18 mouse cellular contexts compared by ENCODE assay signal in genomic region chr3:103709470-103710040, GRCm38 (mm10).
"Had no signal": no experiment of that assay in that cellular context is flagged by ENCODE, and none has a peak within 500 bp of the region (broad histone marks: within the 10 kb centered on the region; RNA-seq: fewer than 3 reads in every experiment).

No protein-coding gene starts in this region.

- ATAC-seq: forebrain, embryonic 13.5 days; forebrain, embryonic 14.5 days; forebrain, embryonic 15.5 days; forebrain, embryonic 16.5 days; forebrain, postnatal 0 days had no signal

- DNase-seq: cerebellum, adult 2 months; cerebellum, adult 8-10 months; cerebellum, adult 9-10 months; cerebellum, adult 9-11 months; cerebellum, postnatal 25 days; cerebellum, postnatal 36 days; embryo, embryonic 11 days; forebrain, postnatal 0 days; gastrocnemius, adult 2 months; gastrocnemius, postnatal 10 days; gastrocnemius, postnatal 14 days; gastrocnemius, postnatal 25 days; gastrocnemius, postnatal 36 days; heart, adult 2 months had no signal
